Mouse (Mus musculus): ENCODE data around the gene Zfp1.

- TF ChIP-seq CTCF (IDR thresholded peaks at IDR 0.05; ENCODE audit: low read depth) (no peak), EP300 (optimal IDR thresholded peaks at IDR 0.05) (no peak)
Measured at GRCm38 (mm10) chr8:111626933-111627332, 16.3 kb upstream of the Zfp1 start.

All from stomach, postnatal 0 days (tissue).